Mouse (Mus musculus) kidney, adult 9 months (tissue): ENCODE data around the gene 6430550D23Rik.
"Not testable (repeated sequence)": the region's sequence is repeated elsewhere in the genome, so short reads cannot be mapped to it uniquely, and the experiment has no call there.

Experiments used
- DNase-seq: peaks from one replicate; pipeline ENCODE4 v3.0.0; 2022

Gene 6430550D23Rik

GRCm38 (mm10) chr2:155949362-155949761, 58.4 kb downstream of the 6430550D23Rik start:
- DNase-seq: no peak

GRCm38 (mm10) chr2:155947390-155948002, 60.3 kb downstream of the 6430550D23Rik start:
- DNase-seq: no peak

DNA sequence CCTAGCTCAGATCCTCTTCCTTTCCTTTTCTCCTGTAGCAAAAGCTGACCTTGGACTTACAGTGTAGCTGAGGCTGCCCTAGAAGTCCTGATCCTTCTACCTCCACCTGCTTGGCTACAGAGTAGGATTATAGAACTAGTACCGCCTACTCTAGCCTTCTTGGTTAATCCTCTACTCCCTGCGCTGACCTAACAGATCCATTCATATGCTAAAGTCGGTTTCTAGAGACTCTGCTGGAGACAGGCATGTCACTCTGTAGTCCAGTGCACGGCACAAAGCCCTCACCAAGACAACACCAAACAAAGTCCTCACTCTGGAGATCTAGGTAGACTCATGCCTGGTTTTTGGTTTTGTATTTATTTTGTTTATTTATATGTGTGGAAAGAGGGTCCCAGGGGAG, 61.3 kb downstream of the 6430550D23Rik start:
- no peak for DNase-seq

DNA sequence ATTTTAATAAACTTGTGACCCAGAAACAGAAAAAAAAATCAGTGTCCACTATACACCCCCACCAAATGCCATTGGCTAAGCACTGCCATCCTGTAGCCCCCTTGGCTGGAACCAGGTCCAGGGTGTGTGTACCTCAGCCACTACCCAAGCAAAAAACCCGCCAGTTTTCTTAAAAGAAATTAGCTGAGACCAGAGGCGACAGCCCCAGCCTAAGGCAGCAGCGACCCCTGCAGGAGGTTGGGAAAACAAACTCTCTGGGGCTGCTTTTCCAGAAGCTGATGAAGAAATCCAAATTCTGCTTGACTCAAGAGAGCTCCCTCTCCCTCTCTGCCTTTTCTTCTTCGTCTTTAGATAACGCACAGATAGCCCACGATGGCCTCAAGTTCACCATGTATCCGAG, 61.7 kb downstream of the 6430550D23Rik start:
- peak; percentile 63 for DNase-seq

DNA sequence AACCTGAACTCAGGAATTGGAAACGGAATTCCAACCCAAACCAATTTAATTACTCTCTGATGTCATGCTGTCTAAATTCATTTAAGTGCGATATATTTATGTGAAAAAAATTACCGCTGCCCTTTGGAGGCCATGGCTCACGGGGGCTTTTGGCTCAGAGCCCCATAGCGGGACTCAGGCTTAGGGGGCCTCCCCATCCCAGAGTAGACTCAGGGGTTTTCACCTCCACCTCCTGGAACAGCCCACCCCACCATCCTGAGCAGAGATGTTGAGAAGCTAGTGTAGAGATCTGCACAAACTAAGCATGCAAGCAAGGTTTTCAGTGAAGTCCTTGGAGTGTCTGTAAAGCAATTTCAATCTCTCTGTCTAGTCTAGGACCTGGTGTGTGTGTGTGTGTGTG, 62.2 kb downstream of the 6430550D23Rik start:
- no peak for DNase-seq

DNA sequence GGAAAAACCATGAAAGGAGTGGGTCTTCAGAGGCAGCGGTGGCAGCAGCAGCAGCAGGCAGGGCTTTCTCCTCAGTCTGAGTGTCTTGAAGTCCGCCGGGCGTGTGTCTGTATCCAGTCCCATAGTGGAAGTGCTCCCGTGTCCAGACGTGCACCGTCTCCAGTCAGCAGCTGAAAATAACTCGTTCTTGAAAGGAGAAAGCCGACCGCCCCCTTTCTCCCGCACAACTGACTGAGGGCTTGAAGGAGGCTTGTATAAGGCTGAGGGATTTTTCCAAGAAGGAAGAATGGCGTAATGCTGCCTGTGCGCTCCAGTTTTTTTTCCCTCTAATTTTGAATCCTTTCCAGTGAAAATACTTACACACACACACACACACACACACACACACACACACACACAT, 62.7 kb downstream of the 6430550D23Rik start, which contains the start of gene Gdf5:
Gene Gdf5, minus strand, starts transcription at position 244 of the 400 bp plus-strand sequence.
- no peak for DNase-seq

GRCm38 (mm10) chr2:155944685-155945084, 63.1 kb downstream of the 6430550D23Rik start:
- no peak for DNase-seq

DNA sequence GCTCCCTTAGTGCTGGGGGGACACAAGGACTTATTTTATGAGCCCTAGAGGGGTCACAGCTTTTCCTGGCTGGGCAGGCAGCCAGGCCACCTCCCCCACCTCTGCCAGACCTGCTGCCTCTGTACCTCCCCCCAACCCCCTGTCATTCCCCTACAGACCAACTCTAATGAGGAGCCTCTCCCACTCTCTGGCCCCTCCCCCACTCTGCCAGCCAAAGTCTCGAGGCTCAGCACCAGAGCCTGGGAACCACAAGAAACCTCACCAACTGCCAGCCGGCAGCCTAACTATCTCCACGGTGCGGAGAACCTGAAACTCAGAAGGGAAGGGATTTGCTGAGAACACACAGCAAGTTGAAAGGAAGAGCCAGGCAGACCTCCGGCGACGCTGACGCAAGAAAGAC, 64.3 kb downstream of the 6430550D23Rik start:
- no peak for DNase-seq

GRCm38 (mm10) chr2:155941697-155942442, 65.9 kb downstream of the 6430550D23Rik start:
- no peak for DNase-seq

DNA sequence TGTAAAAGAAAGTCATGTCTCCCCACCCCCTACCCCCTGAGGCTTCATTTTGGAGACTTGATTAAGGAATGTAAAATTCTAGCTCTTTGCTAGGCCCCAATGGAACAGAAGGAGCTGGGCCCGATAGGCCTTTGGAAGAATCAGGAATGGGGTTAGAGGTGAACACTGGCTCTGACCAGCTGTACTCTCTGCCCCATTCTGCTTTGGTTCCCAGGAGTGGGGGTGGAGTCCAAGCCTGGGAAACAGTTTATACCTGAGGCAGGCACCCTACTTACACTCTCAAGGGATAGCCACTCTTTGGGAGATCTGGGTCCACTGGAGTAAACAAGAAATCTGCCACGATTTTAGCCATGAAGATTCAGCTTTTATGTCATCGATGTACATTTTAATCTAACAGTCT, 67.1 kb downstream of the 6430550D23Rik start, which contains the start of gene Gm15557:
Gene Gm15557, plus strand, starts transcription at position 48 of the 400 bp plus-strand sequence.
- DNase-seq: no peak

GRCm38 (mm10) chr2:155939897-155940529, 67.8 kb downstream of the 6430550D23Rik start:
- DNase-seq: no peak

DNA sequence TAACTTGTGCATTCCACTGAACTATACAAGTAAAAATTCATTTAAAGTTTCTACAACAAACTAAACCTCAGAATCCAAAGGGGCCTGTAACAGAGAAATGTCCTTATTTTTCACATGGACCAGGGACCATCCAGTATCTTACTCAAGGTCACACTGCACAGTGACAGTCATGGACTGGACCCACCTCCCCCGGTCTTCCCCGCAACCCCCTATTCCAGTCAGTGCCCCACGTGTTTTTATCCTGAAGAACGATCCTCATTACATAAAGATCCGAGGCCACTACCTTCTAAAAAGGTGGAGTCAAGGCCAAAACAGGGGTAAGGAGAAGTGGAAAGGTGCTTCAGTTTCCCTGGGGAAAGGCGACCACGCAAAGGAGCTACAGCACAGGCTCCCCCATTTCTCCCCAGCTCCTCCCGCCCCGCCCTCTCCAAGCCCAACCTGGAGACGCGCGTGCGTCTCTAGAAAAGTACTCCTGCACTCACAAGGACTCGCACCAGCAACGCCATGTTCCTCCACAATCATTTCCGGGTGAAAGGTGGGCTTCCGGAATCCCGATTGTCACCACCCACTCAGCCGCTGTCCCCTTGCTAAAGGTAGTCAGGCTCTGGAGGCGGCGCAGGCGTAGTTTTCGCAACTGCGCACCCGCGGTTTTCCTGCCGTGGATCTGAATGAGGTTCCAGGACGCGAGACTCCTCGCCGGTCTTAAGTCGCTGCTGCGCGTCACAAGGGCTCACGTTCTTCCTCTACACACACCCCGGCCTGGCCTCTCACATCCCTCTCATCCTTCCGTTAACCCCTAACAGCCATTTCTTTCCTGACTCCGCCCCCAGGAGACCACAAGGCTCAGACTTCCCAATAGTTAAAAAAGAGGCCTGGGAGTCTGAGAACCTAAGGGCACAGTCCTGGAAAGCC, 78.0 kb downstream of the 6430550D23Rik start, which contains the start of gene Uqcc1:
Gene Uqcc1, minus strand, starts transcription at position 780 of the 912 bp plus-strand sequence.
- peak; percentile 98 for DNase-seq

DNA sequence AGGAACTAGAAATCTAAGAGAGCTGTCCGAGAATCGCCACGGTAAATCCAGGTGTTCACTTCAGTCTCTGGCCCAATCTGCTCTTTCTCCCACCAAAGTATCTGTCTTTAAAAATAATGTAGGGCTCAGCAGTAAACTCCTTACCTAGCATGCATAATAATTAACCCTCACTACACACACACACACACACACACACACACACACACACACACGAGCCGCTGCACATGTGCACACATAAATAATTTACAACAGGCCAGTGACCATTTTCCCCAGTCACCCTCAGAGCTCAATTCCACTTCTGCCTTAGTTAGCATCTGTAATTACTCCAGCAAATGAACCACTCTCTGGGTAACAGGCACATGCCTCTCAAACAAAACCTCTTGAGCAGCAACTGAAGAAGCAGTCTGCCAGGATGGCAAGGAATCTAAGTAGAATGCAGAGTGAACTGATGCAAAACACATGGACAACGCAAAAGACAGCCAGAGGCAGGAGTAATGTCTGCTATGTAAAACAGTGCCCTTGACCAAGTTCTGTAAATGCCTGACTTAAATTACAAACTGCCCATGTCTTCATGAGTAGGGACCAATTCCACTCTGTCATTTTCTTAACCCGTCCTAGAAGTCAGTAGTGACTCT, 78.9 kb downstream of the 6430550D23Rik start:
- DNase-seq: peak; percentile 63

- DNase-seq: not testable (repeated sequence)
These were observed 82.6 kb downstream of the 6430550D23Rik start for GRCm38 (mm10) chr2:155925213-155925612.
